ENCODE assay signal across 30 mouse cellular contexts in the genomic region with DNA sequence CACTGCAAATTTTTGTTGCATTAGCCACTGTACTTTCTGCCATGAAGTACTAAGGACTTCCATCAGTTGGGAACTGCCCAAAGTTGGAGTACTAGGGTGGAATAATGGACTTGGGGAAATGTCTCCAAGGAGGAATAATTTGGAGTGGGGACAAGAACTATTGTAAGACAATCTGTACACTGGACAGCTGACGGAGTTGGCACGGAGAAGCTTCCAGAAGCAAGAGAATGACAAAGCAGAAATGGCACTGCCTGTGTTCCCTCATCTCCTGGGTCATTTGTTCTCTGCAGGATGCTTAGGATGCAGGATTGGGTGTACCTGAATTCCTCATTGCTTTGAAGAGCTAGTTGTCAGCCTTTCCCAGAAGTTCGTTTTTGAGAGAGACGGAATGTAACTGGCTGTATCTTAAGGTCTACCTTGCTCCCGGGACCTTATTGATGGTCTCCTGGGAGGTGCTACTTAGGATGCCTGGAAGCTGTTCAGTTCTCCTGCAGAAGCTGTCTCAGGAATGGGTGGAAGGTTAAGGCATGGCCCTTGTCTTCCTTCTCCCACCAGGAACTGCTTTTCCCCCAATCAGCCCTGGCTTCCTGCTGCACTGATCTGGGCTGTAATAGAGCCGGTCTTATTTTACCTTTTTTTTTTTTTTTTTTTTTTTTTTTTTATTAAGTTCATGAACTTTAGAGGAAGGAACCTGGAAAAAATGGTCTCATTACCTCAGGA.
DNase-seq lines count a peak whose midpoint lies in the region; TF ChIP-seq lines count a peak whose summit lies in the region.
"Had no signal": no experiment of that assay in that cellular context is flagged by ENCODE, and none has a peak within 500 bp of the region (broad histone marks: within the 10 kb centered on the region; RNA-seq: fewer than 3 reads in every experiment).

No protein-coding gene starts in this region.

- intact Hi-C loops in gastrocnemius, adult 2 months (cut with DNase I) = loop anchor here (5.0 kb wide), 1 partner anchor 78 kb away; no protein-coding TSS in a partner anchor
- intact Hi-C loops in gastrocnemius, postnatal 14 days (cut with DNase I; ENCODE audit: low total_unique reads) = loop anchor here (5.0 kb wide), 1 partner anchor 68 kb away; no protein-coding TSS in a partner anchor

- H3K4me1 ChIP-seq in forebrain, embryonic 10.5 days = peaks cover 19% of the 10 kb centered on the region
- H3K4me1 ChIP-seq: forebrain, embryonic 13.5 days; heart, embryonic 13.5 days had no signal

- peak; percentile 52 for DNase-seq in gastrocnemius, adult 2 months
- no peak for DNase-seq in gastrocnemius, postnatal 14 days
- peak; percentile 93 for DNase-seq in heart, adult 11 months
- no peak for DNase-seq in heart, adult 8-10 months (ENCODE audit: low spot score)
- DNase-seq in kidney, postnatal 4 days = peak; percentile 4 to 6
- DNase-seq in kidney, postnatal 14 days = no peak
- peak; percentile 90 for DNase-seq in skeletal muscle tissue, adult 2 months (ENCODE audit: low read depth, low spot score)
- no peak for DNase-seq in forebrain, embryonic 10.5 days (ENCODE audit: extremely low spot score, low spot score)
- DNase-seq: adrenal gland, adult 2 months; adrenal gland, postnatal 14 days; B cell, adult 2 months; cerebellum, adult 11-12 months; cerebellum, adult 8-10 months; cerebellum, postnatal 10 days; cerebellum, postnatal 36 days; embryo, embryonic 11 days; heart, adult 2 months; heart, postnatal 14 days; heart, postnatal 4 days; kidney, adult 18-20 months had no signal

- H3K36me3 ChIP-seq in forebrain, embryonic 10.5 days (replicated peaks) = no peaks in the 10 kb centered on the region
- H3K36me3 ChIP-seq: embryonic facial prominence, embryonic 10.5 days; embryonic facial prominence, embryonic 13.5 days; G1E; heart, embryonic 13.5 days had no signal

- H3K4me3 ChIP-seq in gastrocnemius, adult 2 months = no peak overlapping the region
- no peak overlapping the region for H3K4me3 ChIP-seq in forebrain, embryonic 10.5 days
- H3K4me3 ChIP-seq: embryonic facial prominence, embryonic 10.5 days; embryonic facial prominence, embryonic 13.5 days; erythroblast, embryonic 14.5 days; forebrain, embryonic 13.5 days; heart, adult 2 months; heart, embryonic 13.5 days had no signal

- no peaks in the 10 kb centered on the region for H3K27me3 ChIP-seq in forebrain, embryonic 10.5 days (ENCODE audit: poor library complexity, severe bottlenecking)
- H3K27me3 ChIP-seq: CH12.LX; embryonic facial prominence, embryonic 13.5 days; forebrain, embryonic 13.5 days; heart, embryonic 13.5 days; Patski had no signal

- 95% methylated on average over 6 of the region's 6 CpGs for WGBS in forebrain, embryonic 10.5 days

- H3K27ac ChIP-seq in gastrocnemius, adult 2 months = peak overlapping the region; percentile 66
- H3K27ac ChIP-seq in forebrain, embryonic 10.5 days = no peak overlapping the region
- H3K27ac ChIP-seq: embryonic facial prominence, embryonic 10.5 days; embryonic facial prominence, embryonic 13.5 days; forebrain, embryonic 13.5 days; heart, adult 2 months; heart, embryonic 13.5 days; hindbrain, embryonic 14.5 days; hindbrain, postnatal 0 days had no signal

- TF ChIP-seq CTCF in gastrocnemius, adult 2 months (IDR thresholded peaks at IDR 0.05) = no peak

- H3K9me3 ChIP-seq in forebrain, embryonic 10.5 days = 0 out of 2 replicates have a peak, but pooled peaks cover 4% of the 10 kb centered on the region
- H3K9me3 ChIP-seq: embryonic facial prominence, embryonic 13.5 days; forebrain, embryonic 13.5 days; heart, embryonic 13.5 days had no signal

Comparison
In these comparisons a context has a peak if more than half of its experiments do, and no peak if none do; other contexts are left out.
1. DNase-seq: peak in gastrocnemius, adult 2 months (single experiment), heart, adult 11 months (single experiment), kidney, postnatal 4 days (2 of 2) and skeletal muscle tissue, adult 2 months (single experiment); none in gastrocnemius, postnatal 14 days (single experiment), heart, adult 8-10 months (single experiment), kidney, postnatal 14 days (single experiment) and forebrain, embryonic 10.5 days (single experiment).